Mouse (Mus musculus) limb, embryonic 12.5 days (tissue): Measurements from ENCODE around the gene Cltrn. TPM values are rescaled to one million over a fixed set of nuclear protein-coding genes. Genes with fewer than 3 reads are reported as not detected.

Experiments used
- ATAC-seq: fragments of 200-750 bp; cut with Nextera tagmentation; 2 replicates; pipeline ENCODE4 v1.8.0; 2017; ENCODE audit warnings: low read depth, moderate TSS enrichment; ENCODE audit not compliant: insufficient number of reproducible peaks, insufficient read depth, low FRiP score, low TSS enrichment
- H3K27ac ChIP-seq: fragments of 300-500 bp; sonication (generic); 2 replicates; pipeline ENCODE4 v1.5.1; 2016; ENCODE audit warnings: mild to moderate bottlenecking, moderate library complexity
- H3K27me3 ChIP-seq: fragments of 300-500 bp; sonication (generic); 2 replicates; pipeline ENCODE4 v1.6.1; 2016; ENCODE audit warnings: mild to moderate bottlenecking, moderate library complexity
- H3K36me3 ChIP-seq: fragments of 300-500 bp; sonication (generic); 2 replicates; pipeline ENCODE4 v1.6.1; 2016; ENCODE audit warnings: mild to moderate bottlenecking, moderate library complexity
- H3K4me1 ChIP-seq: fragments of 300-500 bp; sonication (generic); replicated peaks from 2 replicates; pipeline ENCODE4 v1.6.1; 2016
- H3K4me2 ChIP-seq: fragments of 300-500 bp; sonication (generic); 2 replicates; pipeline ENCODE4 v1.6.1; 2016; ENCODE audit warnings: mild to moderate bottlenecking, moderate library complexity
- H3K4me3 ChIP-seq: fragments of 300-500 bp; sonication (generic); replicated peaks from 2 replicates; pipeline ENCODE4 v1.5.1; 2016; ENCODE audit warnings: mild to moderate bottlenecking
- H3K9ac ChIP-seq: fragments of 300-500 bp; sonication (generic); replicated peaks from 2 replicates; pipeline ENCODE4 v1.6.1; 2016; ENCODE audit warnings: mild to moderate bottlenecking, moderate library complexity
- H3K9me3 ChIP-seq: fragments of 300-500 bp; sonication (generic); 2 replicates; pipeline ENCODE4 v1.6.1; 2016; ENCODE audit warnings: mild to moderate bottlenecking, moderate library complexity
- WGBS: fragments of 180-500 bp; shearing (Covaris S2); methylation state at CpG from one replicate; pipeline ENCODE4 v1.1.7; 2016; 5-methylcytosine and 5-hydroxymethylcytosine counted together
- polyA plus RNA-seq: library from polyadenylated mRNA; unstranded; fragments of >200 nt; fragmentation: Nextera tagmentation; extraction: Ambion mirVana; gene quantifications from 2 replicates; pipeline ENCODE4 v1.2.1, GENCODE M21; 2016

The Cltrn gene
- not detected in 2 replicates for polyA plus RNA-seq

DNA sequence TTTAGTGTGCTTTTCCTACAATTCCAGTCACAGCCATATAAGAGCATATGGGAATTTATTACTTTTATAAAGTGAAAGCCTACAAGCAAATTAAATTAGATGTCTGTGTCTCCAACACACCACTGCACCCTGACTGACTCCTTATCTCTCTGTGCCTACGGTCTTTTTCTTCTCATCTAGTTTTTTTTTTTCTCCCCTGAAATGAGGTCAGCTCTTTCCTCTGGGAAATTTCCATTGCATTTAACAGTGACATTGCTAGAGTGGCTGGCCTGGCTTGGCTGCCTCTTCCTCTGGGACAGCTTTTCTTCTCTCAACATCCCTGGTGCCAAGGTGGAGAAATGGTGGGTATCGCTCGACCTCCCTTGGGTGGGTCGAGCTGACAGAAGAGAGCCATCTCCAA is at the start of gene Cltrn:
Gene Cltrn (plus strand): TSS at position 249 of the 400 bp plus-strand sequence.
- 85% methylated on average over 4 of the region's 4 CpGs for WGBS
- no peak within 1 kb of the TSS for H3K4me2 ChIP-seq
- H3K36me3 ChIP-seq, result no peaks in the 10 kb centered on the region
- no peak within 1 kb of the TSS for H3K27ac ChIP-seq
- no peaks in the 10 kb centered on the region for H3K9me3 ChIP-seq
- no peak for ATAC-seq
- no peak within 1 kb of the TSS for H3K4me3 ChIP-seq
- H3K27me3 ChIP-seq, result peaks cover 39% of the 10 kb centered on the region
- no peaks in the 10 kb centered on the region for H3K4me1 ChIP-seq
- no peak within 1 kb of the TSS for H3K9ac ChIP-seq

DNA sequence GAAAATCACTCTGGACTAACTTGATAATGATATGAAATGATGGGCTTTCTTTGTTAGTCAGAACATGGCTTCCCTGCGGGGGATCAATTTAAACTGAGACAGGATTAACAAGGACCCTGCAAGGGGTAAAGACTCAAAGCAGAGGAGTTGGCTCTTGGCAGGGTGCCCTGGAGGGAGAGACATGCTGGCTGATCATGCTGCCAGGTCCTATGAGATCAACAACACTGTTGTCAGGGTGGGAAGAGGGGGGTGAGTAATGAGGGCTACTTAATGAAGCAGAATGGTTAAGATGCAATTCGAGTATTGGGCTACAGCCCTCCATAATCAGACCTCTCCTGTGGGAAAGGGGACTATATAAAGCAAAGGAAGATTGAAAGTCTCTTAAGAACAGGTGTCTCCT is 49.7 kb upstream of the Cltrn start:
- H3K36me3 ChIP-seq, result no peaks in the 10 kb centered on the region
- no peak overlapping the region for H3K27ac ChIP-seq
- no peaks in the 10 kb centered on the region for H3K4me1 ChIP-seq
- no peak overlapping the region for H3K4me3 ChIP-seq
- no peak overlapping the region for H3K4me2 ChIP-seq
- no peak for ATAC-seq
- peaks cover 22% of the 10 kb centered on the region for H3K27me3 ChIP-seq
- H3K9ac ChIP-seq, result no peak overlapping the region
- 57% methylated on average over 2 of the region's 2 CpGs for WGBS
- H3K9me3 ChIP-seq, result no peaks in the 10 kb centered on the region

DNA sequence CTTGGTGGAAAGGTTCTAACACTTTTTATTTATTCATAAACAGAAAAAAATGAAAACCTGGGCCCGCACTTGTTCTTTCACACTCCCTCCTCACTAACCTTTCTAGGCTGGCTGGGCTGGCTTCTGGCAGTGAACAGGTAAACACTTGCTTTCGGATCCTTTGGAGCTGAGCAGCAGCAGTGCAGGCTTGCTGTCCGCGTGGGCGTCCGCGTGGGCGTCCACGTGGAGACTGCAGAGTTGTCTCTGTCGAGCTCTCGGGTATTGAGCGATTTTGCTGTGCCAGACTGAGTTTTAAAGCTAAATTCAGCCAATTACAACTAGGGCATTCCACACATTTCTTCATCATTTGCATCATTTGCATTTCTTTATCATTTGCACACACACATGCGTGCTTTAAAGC is 46.6 kb upstream of the Cltrn start:
- H3K4me1 ChIP-seq, result no peaks in the 10 kb centered on the region
- H3K9ac ChIP-seq, result no peak overlapping the region
- H3K36me3 ChIP-seq, result no peaks in the 10 kb centered on the region
- no peak overlapping the region for H3K27ac ChIP-seq
- H3K27me3 ChIP-seq, result peaks cover 35% of the 10 kb centered on the region
- H3K4me2 ChIP-seq, result no peak overlapping the region
- WGBS, result 69% methylated on average over 13 of the region's 13 CpGs
- no peak for ATAC-seq
- H3K9me3 ChIP-seq, result no peaks in the 10 kb centered on the region
- no peak overlapping the region for H3K4me3 ChIP-seq

GRCm38 (mm10) chrX:164046736-164047135 is 41.9 kb upstream of the Cltrn start:
- WGBS, result 60% methylated on average over 2 of the region's 2 CpGs
- no peaks in the 10 kb centered on the region for H3K36me3 ChIP-seq
- no peak overlapping the region for H3K27ac ChIP-seq
- H3K9me3 ChIP-seq, result no peaks in the 10 kb centered on the region
- no peak overlapping the region for H3K4me2 ChIP-seq
- H3K4me1 ChIP-seq, result no peaks in the 10 kb centered on the region
- no peak overlapping the region for H3K9ac ChIP-seq
- H3K4me3 ChIP-seq, result no peak overlapping the region
- H3K27me3 ChIP-seq, result peaks cover 28% of the 10 kb centered on the region
- no peak for ATAC-seq

DNA sequence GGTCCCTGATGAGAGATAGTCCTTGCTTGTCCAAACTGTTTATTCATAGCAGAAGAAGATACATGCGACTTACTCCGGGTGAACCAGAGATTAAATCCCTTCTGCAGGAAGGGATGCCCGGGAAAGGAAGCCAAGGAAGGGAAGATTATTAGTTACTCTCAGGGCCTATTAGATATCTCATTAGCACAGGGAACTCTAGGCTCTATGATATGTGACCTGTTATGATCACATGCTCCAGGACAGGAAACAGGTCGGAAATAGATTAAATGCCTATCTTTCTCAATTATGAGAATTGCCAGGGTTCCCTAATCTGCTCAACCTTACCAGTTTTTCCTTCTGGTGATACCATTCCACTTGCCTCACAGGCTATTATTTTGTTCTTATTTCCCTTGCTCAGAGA is 32.9 kb upstream of the Cltrn start:
- WGBS, result 85% methylated on average over 4 of the region's 4 CpGs

GRCm38 (mm10) chrX:164058523-164058922 is 30.1 kb upstream of the Cltrn start:
- WGBS, result 84% methylated on average over 3 of the region's 3 CpGs
- Histone ChIP-seq H3K27me3 (peaks cover 47% of the 10 kb centered on the region), H3K9me3 (no peaks in the 10 kb centered on the region)

More for the DNA sequence above, 32.9 kb upstream of the Cltrn start:
- Histone ChIP-seq H3K4me1 (no peaks in the 10 kb centered on the region), H3K9me3 (no peaks in the 10 kb centered on the region), H3K27me3 (peaks cover 26% of the 10 kb centered on the region), H3K4me2 (no peak overlapping the region), H3K27ac (no peak overlapping the region), H3K4me3 (no peak overlapping the region), H3K36me3 (no peaks in the 10 kb centered on the region), H3K9ac (no peak overlapping the region)
- ATAC-seq, result no peak

GRCm38 (mm10) chrX:164059070-164059469 is 29.6 kb upstream of the Cltrn start:
- Histone ChIP-seq H3K9me3 (no peaks in the 10 kb centered on the region), H3K27me3 (peaks cover 47% of the 10 kb centered on the region), H3K27ac (no peak overlapping the region), H3K9ac (no peak overlapping the region), H3K4me2 (no peak overlapping the region), H3K36me3 (no peaks in the 10 kb centered on the region), H3K4me1 (no peaks in the 10 kb centered on the region), H3K4me3 (no peak overlapping the region)
- ATAC-seq, result no peak
- 77% methylated on average over 4 of the region's 4 CpGs for WGBS

More at GRCm38 (mm10) chrX:164058523-164058922, 30.1 kb upstream of the Cltrn start:
- no peaks in the 10 kb centered on the region for H3K36me3 ChIP-seq
- H3K4me3 ChIP-seq, result no peak overlapping the region
- no peak overlapping the region for H3K4me2 ChIP-seq
- no peak for ATAC-seq
- H3K9ac ChIP-seq, result no peak overlapping the region
- H3K4me1 ChIP-seq, result no peaks in the 10 kb centered on the region
- no peak overlapping the region for H3K27ac ChIP-seq

GRCm38 (mm10) chrX:164066185-164066584 is 22.4 kb upstream of the Cltrn start:
- no peaks in the 10 kb centered on the region for H3K4me1 ChIP-seq
- H3K9me3 ChIP-seq, result no peaks in the 10 kb centered on the region
- H3K4me2 ChIP-seq, result no peak overlapping the region
- 12% methylated on average over 2 of the region's 2 CpGs for WGBS
- H3K27me3 ChIP-seq, result peaks cover 17% of the 10 kb centered on the region
- H3K4me3 ChIP-seq, result no peak overlapping the region
- H3K36me3 ChIP-seq, result peaks cover 1% of the 10 kb centered on the region; the same call in 1 of the 2 replicates
- no peak overlapping the region for H3K27ac ChIP-seq
- no peak for ATAC-seq
- no peak overlapping the region for H3K9ac ChIP-seq

- Histone ChIP-seq H3K27ac (no peak overlapping the region), H3K9ac (no peak overlapping the region), H3K9me3 (no peaks in the 10 kb centered on the region), H3K27me3 (no peaks in the 10 kb centered on the region), H3K36me3 (peaks cover 11% of the 10 kb centered on the region), H3K4me2 (no peak overlapping the region), H3K4me3 (no peak overlapping the region), H3K4me1 (no peaks in the 10 kb centered on the region)
- ATAC-seq, result no peak
- WGBS, result 91% methylated on average over 4 of the region's 4 CpGs
Measured at GRCm38 (mm10) chrX:164068968-164069367, 19.7 kb upstream of the Cltrn start.

DNA sequence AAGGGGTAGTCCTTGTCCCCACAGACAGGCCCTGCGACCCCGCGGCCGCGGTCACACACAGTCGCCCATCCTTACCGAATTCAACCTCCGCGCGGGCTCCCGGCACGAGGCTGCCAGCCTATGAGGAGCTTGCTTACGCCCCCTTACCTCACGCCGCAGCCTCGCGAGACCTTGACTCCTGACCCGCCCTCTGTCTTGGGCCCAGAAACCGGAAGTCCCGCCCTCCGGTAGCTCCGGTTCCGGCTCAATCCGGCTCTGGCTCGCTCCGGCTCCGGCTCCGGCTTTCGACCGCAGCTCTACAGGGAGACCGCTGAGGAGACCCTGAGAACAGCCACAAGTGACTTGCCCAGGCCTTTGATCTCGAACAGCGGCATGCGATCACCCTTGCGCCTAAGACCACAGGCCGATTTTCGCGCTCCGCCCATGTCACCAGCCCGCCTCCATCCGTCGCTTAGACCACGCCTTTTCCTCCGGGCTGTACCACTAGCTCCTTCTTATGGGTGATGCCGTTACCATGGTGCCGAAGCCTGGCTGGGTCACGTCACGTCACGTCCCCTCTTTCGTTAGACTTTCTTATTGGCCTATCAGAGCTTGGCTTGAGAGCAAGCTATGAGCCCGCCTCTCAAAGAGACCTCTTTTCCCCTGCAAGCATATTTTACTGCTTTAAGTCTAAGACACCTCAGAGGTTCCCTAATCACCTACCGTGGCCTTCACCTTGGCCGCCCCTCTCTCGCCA is 12.4 kb upstream of the Cltrn start, which contains the start of gene Siah1b:
Gene Siah1b (minus strand): TSS at position 454 of the 736 bp plus-strand sequence.
- Histone ChIP-seq H3K36me3 (peaks cover 10% of the 10 kb centered on the region), H3K4me3 (peak within 1 kb of the TSS; percentile 56), H3K4me1 (peaks cover 4% of the 10 kb centered on the region; the same call in 1 of the 2 replicates), H3K27me3 (peaks cover 20% of the 10 kb centered on the region), H3K9me3 (no peaks in the 10 kb centered on the region), H3K4me2 (peak within 1 kb of the TSS; percentile 63), H3K9ac (peak within 1 kb of the TSS; percentile 57), H3K27ac (peak within 1 kb of the TSS; percentile 80; the same call in 1 of the 2 replicates)
- peak; percentile 98 for ATAC-seq
- WGBS, result 25% methylated on average over 54 of the region's 54 CpGs

- Histone ChIP-seq H3K4me3 (no peak overlapping the region), H3K27me3 (peaks cover 9% of the 10 kb centered on the region), H3K4me2 (no peak overlapping the region), H3K9ac (no peak overlapping the region), H3K27ac (no peak overlapping the region), H3K9me3 (no peaks in the 10 kb centered on the region), H3K36me3 (no peaks in the 10 kb centered on the region), H3K4me1 (no peaks in the 10 kb centered on the region)
- ATAC-seq, result no peak
- 90% methylated on average over 9 of the region's 9 CpGs for WGBS
Measured at GRCm38 (mm10) chrX:164082030-164082429, 6.6 kb upstream of the Cltrn start.

DNA sequence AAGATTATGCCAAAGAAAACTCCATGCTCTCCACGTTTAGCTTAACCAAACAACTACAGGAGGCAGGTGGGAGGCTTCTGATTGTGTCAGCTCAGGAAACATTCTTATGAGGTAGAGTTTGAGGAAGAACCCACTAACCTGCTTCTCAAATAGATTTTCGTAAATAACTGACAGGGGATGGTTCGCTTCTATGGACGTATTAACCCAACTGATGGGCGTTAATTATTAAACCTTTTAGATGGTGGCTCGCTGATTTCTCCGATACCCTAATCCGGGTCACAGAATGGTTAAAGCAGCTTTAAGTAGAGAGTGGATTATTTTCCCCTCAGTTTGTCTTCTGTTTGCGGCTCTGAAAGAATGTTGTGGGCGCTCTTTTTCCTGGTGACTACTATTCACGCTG is 1.3 kb downstream of the Cltrn start:
- Histone ChIP-seq H3K27ac (no peak overlapping the region), H3K27me3 (peaks cover 42% of the 10 kb centered on the region), H3K9me3 (no peaks in the 10 kb centered on the region), H3K36me3 (no peaks in the 10 kb centered on the region), H3K4me1 (no peaks in the 10 kb centered on the region), H3K4me2 (no peak overlapping the region), H3K4me3 (no peak overlapping the region), H3K9ac (no peak overlapping the region)
- WGBS, result 85% methylated on average over 11 of the region's 11 CpGs
- ATAC-seq, result no peak
